Mouse (Mus musculus): Measurements from ENCODE around the gene Grk1. TPM values are rescaled to one million over a fixed set of nuclear protein-coding genes. Genes with fewer than 3 reads are reported as not detected.

Grk1 gene
- polyA plus RNA-seq, 1 experiment from 2014 or later: not detected

- Histone ChIP-seq H3K36me3 (no peaks in the 10 kb centered on the region), H3K9me3 (replicated peaks) (no peaks in the 10 kb centered on the region), H3K9ac (no peak overlapping the region), H3K4me1 (replicated peaks) (no peaks in the 10 kb centered on the region), H3K4me3 (no peak overlapping the region), H3K27ac (no peak overlapping the region), H3K27me3 (no peaks in the 10 kb centered on the region; the same call in 1 of the 2 replicates), H3K4me2 (no peak overlapping the region)
- WGBS: 67% methylated on average over 8 of the region's 8 CpGs
- no peak for ATAC-seq (replicated peaks; ENCODE audit: insufficient number of reproducible peaks, insufficient read depth, low FRiP score, low read depth)
Observed at GRCm38 (mm10) chr8:13454341-13455113, 49.6 kb downstream of the Grk1 start.

- Histone ChIP-seq H3K4me2 (no peak overlapping the region), H3K27ac (no peak overlapping the region), H3K36me3 (no peaks in the 10 kb centered on the region), H3K4me1 (replicated peaks) (no peaks in the 10 kb centered on the region), H3K27me3 (no peaks in the 10 kb centered on the region; the same call in 1 of the 2 replicates), H3K4me3 (no peak overlapping the region), H3K9me3 (replicated peaks) (no peaks in the 10 kb centered on the region), H3K9ac (no peak overlapping the region)
- WGBS: 23% methylated on average over 2 of the region's 2 CpGs
- ATAC-seq (replicated peaks; ENCODE audit: insufficient number of reproducible peaks, insufficient read depth, low FRiP score, low read depth): no peak
Observed at GRCm38 (mm10) chr8:13455295-13455694, 50.4 kb downstream of the Grk1 start.

GRCm38 (mm10) chr8:13459431-13459830, 54.5 kb downstream of the Grk1 start:
- Histone ChIP-seq H3K27ac (no peak overlapping the region), H3K27me3 (no peaks in the 10 kb centered on the region), H3K9me3 (replicated peaks) (no peaks in the 10 kb centered on the region), H3K9ac (no peak overlapping the region), H3K4me1 (replicated peaks) (peaks cover 7% of the 10 kb centered on the region), H3K4me3 (no peak overlapping the region), H3K4me2 (no peak overlapping the region), H3K36me3 (no peaks in the 10 kb centered on the region)
- ATAC-seq (replicated peaks; ENCODE audit: insufficient number of reproducible peaks, insufficient read depth, low FRiP score, low read depth): no peak
- WGBS: 85% methylated on average over 4 of the region's 4 CpGs

- no peak for ATAC-seq (replicated peaks; ENCODE audit: insufficient number of reproducible peaks, insufficient read depth, low FRiP score, low read depth)
- 75% methylated on average over 17 of the region's 17 CpGs for WGBS
Observed at GRCm38 (mm10) chr8:13461085-13461765, 56.3 kb downstream of the Grk1 start.

GRCm38 (mm10) chr8:13461843-13462242, 57.0 kb downstream of the Grk1 start:
- Histone ChIP-seq H3K4me2 (no peak overlapping the region), H3K27ac (no peak overlapping the region), H3K27me3 (no peaks in the 10 kb centered on the region), H3K4me3 (no peak overlapping the region), H3K9ac (no peak overlapping the region), H3K36me3 (peaks cover 18% of the 10 kb centered on the region), H3K4me1 (replicated peaks) (peaks cover 7% of the 10 kb centered on the region), H3K9me3 (replicated peaks) (no peaks in the 10 kb centered on the region)
- WGBS: 32% methylated on average over 4 of the region's 4 CpGs
- no peak for ATAC-seq (replicated peaks; ENCODE audit: insufficient number of reproducible peaks, insufficient read depth, low FRiP score, low read depth)

More at GRCm38 (mm10) chr8:13461085-13461765, 56.3 kb downstream of the Grk1 start:
- Histone ChIP-seq H3K4me1 (replicated peaks) (peaks cover 7% of the 10 kb centered on the region), H3K4me3 (no peak overlapping the region), H3K27ac (no peak overlapping the region), H3K4me2 (no peak overlapping the region), H3K36me3 (peaks cover 12% of the 10 kb centered on the region), H3K9ac (no peak overlapping the region), H3K27me3 (no peaks in the 10 kb centered on the region), H3K9me3 (replicated peaks) (no peaks in the 10 kb centered on the region)

DNA sequence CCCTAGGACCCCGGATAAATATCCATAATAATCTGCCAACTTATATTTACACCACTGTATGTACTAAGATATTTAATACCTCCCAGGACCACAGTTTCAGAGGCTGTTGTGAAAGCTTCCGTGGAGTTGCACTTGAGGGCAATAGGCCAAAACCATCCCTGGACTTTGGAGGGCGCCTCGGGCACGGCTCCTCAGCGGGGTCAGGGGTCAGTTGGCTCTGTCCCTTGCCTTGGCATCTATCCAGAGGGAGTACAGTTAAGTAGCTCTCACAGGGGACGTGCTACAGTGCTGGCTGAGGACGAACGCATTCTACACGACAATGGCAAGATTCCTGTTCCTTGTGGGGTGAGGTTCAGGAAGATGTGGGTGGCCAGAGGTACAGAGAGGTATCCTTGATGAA, 57.5 kb downstream of the Grk1 start:
- 49% methylated on average over 10 of the region's 10 CpGs for WGBS
- no peak for ATAC-seq (replicated peaks; ENCODE audit: insufficient number of reproducible peaks, insufficient read depth, low FRiP score, low read depth)

GRCm38 (mm10) chr8:13465324-13465723, 60.4 kb downstream of the Grk1 start:
- Histone ChIP-seq H3K4me1 (replicated peaks) (peaks cover 7% of the 10 kb centered on the region), H3K9ac (no peak overlapping the region), H3K27me3 (no peaks in the 10 kb centered on the region), H3K36me3 (peaks cover 50% of the 10 kb centered on the region), H3K4me3 (no peak overlapping the region), H3K9me3 (replicated peaks) (no peaks in the 10 kb centered on the region), H3K27ac (no peak overlapping the region), H3K4me2 (no peak overlapping the region)
- no peak for ATAC-seq (replicated peaks; ENCODE audit: insufficient number of reproducible peaks, insufficient read depth, low FRiP score, low read depth)
- 56% methylated on average over 7 of the region's 7 CpGs for WGBS

More for the DNA sequence above, 57.5 kb downstream of the Grk1 start:
- peaks cover 23% of the 10 kb centered on the region for H3K36me3 ChIP-seq
- H3K9me3 ChIP-seq (replicated peaks): no peaks in the 10 kb centered on the region
- H3K4me2 ChIP-seq: no peak overlapping the region
- H3K27me3 ChIP-seq: no peaks in the 10 kb centered on the region
- H3K9ac ChIP-seq: no peak overlapping the region
- peaks cover 7% of the 10 kb centered on the region for H3K4me1 ChIP-seq (replicated peaks)
- no peak overlapping the region for H3K27ac ChIP-seq
- no peak overlapping the region for H3K4me3 ChIP-seq

DNA sequence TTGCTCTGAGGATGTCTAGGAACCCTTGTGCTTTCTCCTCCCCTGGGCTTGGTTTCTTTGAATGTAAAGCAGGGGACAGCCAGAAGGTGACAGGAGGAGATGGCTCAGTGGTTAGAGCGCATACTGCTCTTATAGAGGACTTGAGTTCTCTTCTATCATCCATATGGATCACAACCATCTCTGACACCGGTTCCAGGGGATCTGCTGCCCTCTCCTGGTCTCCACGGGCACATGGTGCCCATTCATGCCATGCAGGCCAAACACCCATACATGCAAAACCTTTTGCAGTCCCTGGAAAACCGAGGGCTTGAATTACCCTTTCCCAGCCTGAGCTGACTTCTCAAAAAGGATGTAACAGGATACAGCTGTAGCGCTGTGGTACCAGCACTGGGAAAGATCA, 62.1 kb downstream of the Grk1 start:
- H3K4me1 ChIP-seq (replicated peaks): peaks cover 10% of the 10 kb centered on the region
- no peak for ATAC-seq (replicated peaks; ENCODE audit: insufficient number of reproducible peaks, insufficient read depth, low FRiP score, low read depth)
- H3K9me3 ChIP-seq (replicated peaks): no peaks in the 10 kb centered on the region
- H3K4me2 ChIP-seq: no peak overlapping the region
- H3K36me3 ChIP-seq: peaks cover 61% of the 10 kb centered on the region
- no peak overlapping the region for H3K27ac ChIP-seq
- WGBS: 59% methylated on average over 5 of the region's 5 CpGs
- H3K4me3 ChIP-seq: no peak overlapping the region
- H3K9ac ChIP-seq: no peak overlapping the region
- H3K27me3 ChIP-seq: no peaks in the 10 kb centered on the region

GRCm38 (mm10) chr8:13468737-13469136, 63.9 kb downstream of the Grk1 start:
- H3K4me1 ChIP-seq (replicated peaks): peaks cover 17% of the 10 kb centered on the region
- 81% methylated on average over 9 of the region's 9 CpGs for WGBS
- H3K36me3 ChIP-seq: peaks cover 70% of the 10 kb centered on the region

GRCm38 (mm10) chr8:13471484-13471883, 66.6 kb downstream of the Grk1 start:
- ATAC-seq (replicated peaks; ENCODE audit: insufficient number of reproducible peaks, insufficient read depth, low FRiP score, low read depth): no peak
- Histone ChIP-seq H3K4me2 (no peak overlapping the region), H3K9ac (no peak overlapping the region), H3K9me3 (replicated peaks) (no peaks in the 10 kb centered on the region), H3K4me1 (replicated peaks) (peaks cover 17% of the 10 kb centered on the region), H3K4me3 (no peak overlapping the region), H3K36me3 (peaks cover 80% of the 10 kb centered on the region), H3K27me3 (no peaks in the 10 kb centered on the region), H3K27ac (peak overlapping the region; percentile 83; the same call in 1 of the 2 replicates)
- 68% methylated on average over 11 of the region's 11 CpGs for WGBS

More at GRCm38 (mm10) chr8:13468737-13469136, 63.9 kb downstream of the Grk1 start:
- Histone ChIP-seq H3K4me3 (no peak overlapping the region), H3K27me3 (no peaks in the 10 kb centered on the region), H3K27ac (no peak overlapping the region), H3K4me2 (no peak overlapping the region), H3K9me3 (replicated peaks) (no peaks in the 10 kb centered on the region), H3K9ac (no peak overlapping the region)
- ATAC-seq (replicated peaks; ENCODE audit: insufficient number of reproducible peaks, insufficient read depth, low FRiP score, low read depth): no peak
